Mouse (Mus musculus) hindbrain, embryonic 12.5 days (tissue): Measurements from ENCODE around the gene Aspdh. TPM values are rescaled to one million over a fixed set of nuclear protein-coding genes. Genes with fewer than 3 reads are reported as not detected.

Source experiments
- ATAC-seq: fragments of 200-750 bp; cut with Nextera tagmentation; 2 replicates; pipeline ENCODE4 v1.8.0; 2017; ENCODE audit warnings: moderate TSS enrichment; ENCODE audit not compliant: low FRiP score
- H3K27ac ChIP-seq: fragments of 300-500 bp; sonication (generic); 2 replicates; pipeline ENCODE4 v1.5.1; 2016; ENCODE audit warnings: mild to moderate bottlenecking
- H3K27me3 ChIP-seq: fragments of 300-500 bp; sonication (generic); 2 replicates; pipeline ENCODE4 v1.6.1; 2016; ENCODE audit warnings: mild to moderate bottlenecking
- H3K36me3 ChIP-seq: fragments of 300-500 bp; sonication (generic); 2 replicates; pipeline ENCODE4 v1.6.1; 2016; ENCODE audit warnings: mild to moderate bottlenecking
- H3K4me1 ChIP-seq: fragments of 300-500 bp; sonication (generic); 2 replicates; pipeline ENCODE4 v1.6.1; 2016
- H3K4me2 ChIP-seq: fragments of 300-500 bp; sonication (generic); replicated peaks from 2 replicates; pipeline ENCODE4 v1.6.1; 2016; ENCODE audit warnings: mild to moderate bottlenecking
- H3K4me3 ChIP-seq: fragments of 300-500 bp; sonication (generic); 2 replicates; pipeline ENCODE4 v1.5.1; 2016; ENCODE audit warnings: mild to moderate bottlenecking
- H3K9ac ChIP-seq: fragments of 300-500 bp; sonication (generic); 2 replicates; pipeline ENCODE4 v1.6.1; 2016; ENCODE audit warnings: mild to moderate bottlenecking, moderate library complexity
- H3K9me3 ChIP-seq: fragments of 300-500 bp; sonication (generic); replicated peaks from 2 replicates; pipeline ENCODE4 v1.6.1; 2016; ENCODE audit warnings: mild to moderate bottlenecking
- WGBS: fragments of 180-500 bp; shearing (Covaris S2); methylation state at CpG from one replicate; pipeline ENCODE4 v1.1.7; 2016; 5-methylcytosine and 5-hydroxymethylcytosine counted together
- polyA plus RNA-seq: library from polyadenylated mRNA; unstranded; fragments of >200 nt; fragmentation: Nextera tagmentation; extraction: Ambion mirVana; gene quantifications from 2 replicates; pipeline ENCODE4 v1.2.1, GENCODE M21; 2016

Gene Aspdh
- polyA plus RNA-seq, 1 experiment from 2014 or later = 3.9 TPM

- no peaks in the 10 kb centered on the region for H3K27me3 ChIP-seq
- H3K9ac ChIP-seq = peak within 1 kb of the TSS; percentile 65
- ATAC-seq = peak; percentile 91
- H3K4me1 ChIP-seq = peaks cover 55% of the 10 kb centered on the region
- under 1% methylated on average over 42 of the region's 42 CpGs for WGBS
- H3K36me3 ChIP-seq = peaks cover 10% of the 10 kb centered on the region
- peak within 1 kb of the TSS; percentile 71 for H3K4me2 ChIP-seq
- H3K9me3 ChIP-seq = no peaks in the 10 kb centered on the region
- H3K27ac ChIP-seq = peak within 1 kb of the TSS; percentile 91
- peak within 1 kb of the TSS; percentile 50 for H3K4me3 ChIP-seq
Measured at GRCm38 (mm10) chr7:44467811-44468411, 2.7 kb downstream of the Aspdh start, which contains the start of gene Josd2. TSS of gene Josd2 (plus strand) at chr7:44467980.

- Histone ChIP-seq H3K4me1 (peaks cover 57% of the 10 kb centered on the region), H3K4me3 (peak overlapping the region; percentile 50)
- WGBS = 52% methylated on average over 15 of the region's 15 CpGs
Measured at GRCm38 (mm10) chr7:44468644-44469285, 3.6 kb downstream of the Aspdh start.

GRCm38 (mm10) chr7:44469677-44470675 lies 4.8 kb downstream of the Aspdh start:
- H3K4me3 ChIP-seq = no peak overlapping the region
- no peaks in the 10 kb centered on the region for H3K27me3 ChIP-seq
- no peak for ATAC-seq
- peaks cover 57% of the 10 kb centered on the region for H3K4me1 ChIP-seq
- H3K4me2 ChIP-seq = peak overlapping the region; percentile 71; the same call in 1 of the 2 replicates
- H3K9ac ChIP-seq = no peak overlapping the region; the same call in 1 of the 2 replicates
- WGBS = 90% methylated on average over 16 of the region's 16 CpGs
- peak overlapping the region; percentile 91; the same call in 1 of the 2 replicates for H3K27ac ChIP-seq
- H3K36me3 ChIP-seq = no peaks in the 10 kb centered on the region
- no peaks in the 10 kb centered on the region for H3K9me3 ChIP-seq

More at GRCm38 (mm10) chr7:44468644-44469285, 3.6 kb downstream of the Aspdh start:
- Histone ChIP-seq H3K9me3 (no peaks in the 10 kb centered on the region), H3K9ac (peak overlapping the region; percentile 65), H3K27me3 (no peaks in the 10 kb centered on the region), H3K4me2 (peak overlapping the region; percentile 71), H3K27ac (peak overlapping the region; percentile 91), H3K36me3 (peaks cover 2% of the 10 kb centered on the region)
- no peak for ATAC-seq

GRCm38 (mm10) chr7:44470696-44471612 lies 5.8 kb downstream of the Aspdh start:
- H3K9me3 ChIP-seq = no peaks in the 10 kb centered on the region
- H3K27me3 ChIP-seq = peaks cover 9% of the 10 kb centered on the region
- no peak overlapping the region for H3K27ac ChIP-seq
- no peak overlapping the region for H3K9ac ChIP-seq
- no peaks in the 10 kb centered on the region for H3K36me3 ChIP-seq
- no peak overlapping the region for H3K4me3 ChIP-seq
- H3K4me1 ChIP-seq = peaks cover 57% of the 10 kb centered on the region
- H3K4me2 ChIP-seq = no peak overlapping the region
- ATAC-seq = no peak
- WGBS = 86% methylated on average over 16 of the region's 16 CpGs

GRCm38 (mm10) chr7:44471880-44472557 lies 6.8 kb downstream of the Aspdh start:
- Histone ChIP-seq H3K27me3 (peaks cover 19% of the 10 kb centered on the region), H3K4me2 (no peak overlapping the region), H3K9me3 (no peaks in the 10 kb centered on the region), H3K4me3 (no peak overlapping the region), H3K9ac (no peak overlapping the region), H3K27ac (no peak overlapping the region), H3K4me1 (peaks cover 54% of the 10 kb centered on the region), H3K36me3 (no peaks in the 10 kb centered on the region)
- 57% methylated on average over 6 of the region's 6 CpGs for WGBS
- ATAC-seq = no peak

GRCm38 (mm10) chr7:44472558-44472885 lies 7.3 kb downstream of the Aspdh start:
- WGBS = 25% methylated on average over 1 of the region's 1 CpGs
- Histone ChIP-seq H3K27ac (peak overlapping the region; percentile 66; the same call in 1 of the 2 replicates), H3K4me1 (peaks cover 54% of the 10 kb centered on the region)

GRCm38 (mm10) chr7:44472961-44473646 lies 7.9 kb downstream of the Aspdh start:
- no peaks in the 10 kb centered on the region for H3K9me3 ChIP-seq
- peaks cover 30% of the 10 kb centered on the region for H3K27me3 ChIP-seq
- peak overlapping the region; percentile 66 for H3K27ac ChIP-seq
- no peak overlapping the region for H3K4me2 ChIP-seq
- H3K9ac ChIP-seq = no peak overlapping the region
- ATAC-seq = no peak
- no peaks in the 10 kb centered on the region for H3K36me3 ChIP-seq
- peaks cover 54% of the 10 kb centered on the region for H3K4me1 ChIP-seq
- WGBS = 63% methylated on average over 9 of the region's 9 CpGs
- H3K4me3 ChIP-seq = no peak overlapping the region

More at GRCm38 (mm10) chr7:44472558-44472885, 7.3 kb downstream of the Aspdh start:
- no peak for ATAC-seq
- Histone ChIP-seq H3K4me3 (no peak overlapping the region), H3K36me3 (no peaks in the 10 kb centered on the region), H3K9me3 (no peaks in the 10 kb centered on the region), H3K27me3 (peaks cover 24% of the 10 kb centered on the region), H3K4me2 (no peak overlapping the region), H3K9ac (no peak overlapping the region)

- H3K4me2 ChIP-seq = no peak overlapping the region
- ATAC-seq = peak; percentile 81
- no peaks in the 10 kb centered on the region for H3K9me3 ChIP-seq
- 19% methylated on average over 4 of the region's 4 CpGs for WGBS
- H3K36me3 ChIP-seq = no peaks in the 10 kb centered on the region
- H3K27me3 ChIP-seq = peaks cover 42% of the 10 kb centered on the region
- peaks cover 42% of the 10 kb centered on the region for H3K4me1 ChIP-seq
- H3K9ac ChIP-seq = peak overlapping the region; percentile 54
- peak overlapping the region; percentile 66 for H3K27ac ChIP-seq
- H3K4me3 ChIP-seq = no peak overlapping the region
Measured at GRCm38 (mm10) chr7:44474419-44474818, 9.2 kb downstream of the Aspdh start.

GRCm38 (mm10) chr7:44475046-44475614 lies 9.9 kb downstream of the Aspdh start:
- Histone ChIP-seq H3K4me3 (no peak overlapping the region), H3K27me3 (peaks cover 49% of the 10 kb centered on the region), H3K36me3 (no peaks in the 10 kb centered on the region), H3K4me1 (peaks cover 40% of the 10 kb centered on the region), H3K9ac (no peak overlapping the region), H3K27ac (peak overlapping the region; percentile 66), H3K9me3 (no peaks in the 10 kb centered on the region), H3K4me2 (no peak overlapping the region)
- WGBS = 37% methylated on average over 5 of the region's 5 CpGs
- peak; percentile 26 for ATAC-seq

GRCm38 (mm10) chr7:44482836-44483435 lies 17.7 kb downstream of the Aspdh start:
- Histone ChIP-seq H3K4me2 (no peak overlapping the region), H3K4me1 (peaks cover 5% of the 10 kb centered on the region), H3K4me3 (no peak overlapping the region), H3K9me3 (no peaks in the 10 kb centered on the region), H3K27ac (no peak overlapping the region), H3K9ac (no peak overlapping the region; the same call in 1 of the 2 replicates), H3K27me3 (peaks cover 45% of the 10 kb centered on the region), H3K36me3 (no peaks in the 10 kb centered on the region)
- 80% methylated on average over 3 of the region's 3 CpGs for WGBS
- ATAC-seq = no peak
